Mouse (Mus musculus) CH12.LX (cell line): ENCODE measurements around the gene Padi3. TPM values are rescaled to one million over a fixed set of nuclear protein-coding genes. Genes with fewer than 3 reads are reported as not detected.

Source experiments
- DNase-seq: peaks from one replicate; pipeline ENCODE4 v3.0.0-alpha.2; 2013; ENCODE audit errors: extremely low read depth
- H3K27ac ChIP-seq: 2 replicates; pipeline ENCODE4 v1.5.1; 2012; ENCODE audit warnings: low read depth, mild to moderate bottlenecking, control low read depth, moderate library complexity; ENCODE audit not compliant: insufficient read depth
- H3K27me3 ChIP-seq: replicated peaks from 2 replicates; pipeline ENCODE3; 2012; ENCODE audit warnings: inconsistent platforms
- H3K36me3 ChIP-seq, 2 experiments: replicated peaks in 1 of 2; 2 replicates each; pipeline versions ENCODE3 to v1.6.1; 2012; ENCODE audit warnings: inconsistent platforms in 1 of 2, low read length in 1 of 2, mild to moderate bottlenecking in 1 of 2, mixed read lengths in 1 of 2, moderate library complexity in 1 of 2; ENCODE audit not compliant: control insufficient read depth in 1 of 2, insufficient read depth in 1 of 2
- H3K4me1 ChIP-seq, 2 experiments: 2 replicates each; pipeline ENCODE4 v1.6.1; 2012; ENCODE audit warnings: inconsistent platforms in 1 of 2, moderate library complexity in 1 of 2; ENCODE audit not compliant: insufficient read depth in 2 of 2, control insufficient read depth in 1 of 2
- H3K4me2 ChIP-seq: 2 replicates; pipeline ENCODE4 v1.6.1; 2012; ENCODE audit warnings: low read depth, mild to moderate bottlenecking, control low read depth; ENCODE audit not compliant: poor library complexity, insufficient read depth, severe bottlenecking
- H3K4me3 ChIP-seq, 3 experiments: fragments of 150-350 bp in 1 of 3; sonication (generic) in 1 of 3; replicated peaks in 1 of 3; 2 replicates each; pipeline versions ENCODE3 to v1.5.1; 2011 to 2012; ENCODE audit warnings: low read depth in 2 of 3, low read length in 2 of 3, mild to moderate bottlenecking in 2 of 3, moderate library complexity in 2 of 3, control low read depth in 1 of 3, improper control_type of control experiment in 1 of 3, inconsistent platforms in 1 of 3, mixed read lengths in 1 of 3; ENCODE audit not compliant: poor library complexity in 1 of 3
- H3K79me2 ChIP-seq: replicated peaks from 2 replicates; pipeline ENCODE4 v1.6.1; 2012; ENCODE audit warnings: mild to moderate bottlenecking, moderate library complexity; ENCODE audit not compliant: control insufficient read depth, poor library complexity, insufficient read depth, severe bottlenecking; ENCODE audit errors: extremely low read depth
- H3K9ac ChIP-seq: 2 replicates; pipeline ENCODE4 v1.6.1; 2012; ENCODE audit warnings: low read depth, mild to moderate bottlenecking, control low read depth, moderate library complexity; ENCODE audit not compliant: insufficient read depth
- H3K9me3 ChIP-seq: replicated peaks from 2 replicates; pipeline ENCODE3; 2012; ENCODE audit warnings: low read length, inconsistent platforms, mixed read lengths
- CHD1 ChIP-seq: IDR thresholded peaks from 2 replicates; pipeline ENCODE4 v1.6.1; 2012; ENCODE audit warnings: low read depth, low read length, improper control_type of control experiment, inconsistent platforms
- CHD2 ChIP-seq: IDR thresholded peaks from 2 replicates; pipeline ENCODE4 v1.6.1; 2011; ENCODE audit warnings: low read length, improper control_type of control experiment
- E2F4 ChIP-seq: IDR thresholded peaks from 2 replicates; pipeline ENCODE4 v1.6.1; 2011; ENCODE audit warnings: low read depth, low read length, improper control_type of control experiment; ENCODE audit not compliant: insufficient replicate concordance
- ELF1 ChIP-seq: IDR thresholded peaks from 2 replicates; pipeline ENCODE4 v1.6.1; 2014; ENCODE audit warnings: low read depth, mild to moderate bottlenecking, inconsistent platforms, low read length, improper control_type of control experiment
- EP300 ChIP-seq: IDR thresholded peaks from 2 replicates; pipeline ENCODE4 v1.6.1; 2011; ENCODE audit warnings: low read length, improper control_type of control experiment
- ETS1 ChIP-seq: conservative IDR thresholded peaks from 2 replicates; pipeline ENCODE4 v1.6.1; 2012; ENCODE audit warnings: low read depth, mild to moderate bottlenecking, inconsistent platforms, low read length, improper control_type of control experiment, moderate library complexity
- GABPA ChIP-seq: IDR thresholded peaks from 2 replicates; pipeline ENCODE4 v1.6.1; 2012; ENCODE audit warnings: low read depth, low read length, improper control_type of control experiment, inconsistent platforms; ENCODE audit not compliant: insufficient replicate concordance
- HCFC1 ChIP-seq: IDR thresholded peaks from 2 replicates; pipeline ENCODE4 v1.6.1; 2012; ENCODE audit warnings: low read depth, mild to moderate bottlenecking, inconsistent platforms, low read length, improper control_type of control experiment
- IRF4 ChIP-seq: IDR thresholded peaks from 2 replicates; pipeline ENCODE4 v1.6.1; 2014; ENCODE audit warnings: low read depth, mild to moderate bottlenecking, inconsistent platforms, low read length, improper control_type of control experiment
- JUN ChIP-seq: IDR thresholded peaks from 2 replicates; pipeline ENCODE4 v1.6.1; 2011; ENCODE audit warnings: low read depth, mild to moderate bottlenecking, low read length, improper control_type of control experiment, moderate library complexity; ENCODE audit not compliant: insufficient read depth
- JUND ChIP-seq: conservative IDR thresholded peaks from 2 replicates; pipeline ENCODE4 v1.6.1; 2011; ENCODE audit warnings: low read depth, low read length, improper control_type of control experiment
- KAT2A ChIP-seq: IDR thresholded peaks from 2 replicates; pipeline ENCODE4 v1.6.1; 2012; ENCODE audit warnings: low read length, improper control_type of control experiment, inconsistent platforms; ENCODE audit not compliant: insufficient replicate concordance
- MAFK ChIP-seq: IDR thresholded peaks from 2 replicates; pipeline ENCODE4 v1.6.1; 2011; ENCODE audit warnings: low read length, improper control_type of control experiment; ENCODE audit not compliant: insufficient replicate concordance
- MAZ ChIP-seq: IDR thresholded peaks from 2 replicates; pipeline ENCODE4 v1.6.1; 2012; ENCODE audit warnings: low read depth, mild to moderate bottlenecking, inconsistent platforms, low read length, improper control_type of control experiment, moderate library complexity
- MEF2A ChIP-seq: IDR thresholded peaks from 2 replicates; pipeline ENCODE4 v1.6.1; 2014; ENCODE audit warnings: low read depth, mild to moderate bottlenecking, inconsistent platforms, low read length, improper control_type of control experiment, borderline replicate concordance
- MXI1 ChIP-seq: IDR thresholded peaks from 2 replicates; pipeline ENCODE4 v1.6.1; 2011; ENCODE audit warnings: mild to moderate bottlenecking, low read depth, low read length, improper control_type of control experiment
- MYC ChIP-seq: IDR thresholded peaks from 2 replicates; pipeline ENCODE4 v1.6.1; 2011; ENCODE audit warnings: low read depth, mild to moderate bottlenecking, improper control_type of control experiment, low read length
- NELFE ChIP-seq: IDR thresholded peaks from 2 replicates; pipeline ENCODE4 v1.6.1; 2011; ENCODE audit warnings: low read depth, low read length, improper control_type of control experiment
- POLR2AphosphoS2 ChIP-seq: IDR thresholded peaks from 2 replicates; pipeline ENCODE4 v1.6.1; 2011; ENCODE audit warnings: low read depth, low read length, improper control_type of control experiment
- RAD21 ChIP-seq: IDR thresholded peaks from 2 replicates; pipeline ENCODE4 v1.6.1; 2011; ENCODE audit warnings: low read depth, mild to moderate bottlenecking, low read length, improper control_type of control experiment, moderate library complexity
- RCOR1 ChIP-seq: conservative IDR thresholded peaks from 2 replicates; pipeline ENCODE4 v1.6.1; 2012; ENCODE audit warnings: low read depth, mild to moderate bottlenecking, inconsistent platforms, low read length, improper control_type of control experiment
- SIN3A ChIP-seq: IDR thresholded peaks from 2 replicates; pipeline ENCODE4 v1.6.1; 2012; ENCODE audit warnings: low read length, improper control_type of control experiment, inconsistent platforms
- SMC3 ChIP-seq: IDR thresholded peaks from 2 replicates; pipeline ENCODE4 v1.6.1; 2011; ENCODE audit warnings: low read depth, low read length, improper control_type of control experiment
- USF1 ChIP-seq: IDR thresholded peaks from 2 replicates; pipeline ENCODE4 v1.6.1; 2014; ENCODE audit warnings: low read depth, mild to moderate bottlenecking, inconsistent platforms, low read length, improper control_type of control experiment
- USF2 ChIP-seq: conservative IDR thresholded peaks from 2 replicates; pipeline ENCODE4 v1.6.1; 2011; ENCODE audit warnings: low read depth, low read length, improper control_type of control experiment
- ZC3H11A ChIP-seq: IDR thresholded peaks from 2 replicates; pipeline ENCODE4 v1.6.1; 2012; ENCODE audit warnings: low read depth, mild to moderate bottlenecking, inconsistent platforms, low read length, improper control_type of control experiment
- ZMIZ1 ChIP-seq: IDR thresholded peaks from 2 replicates; pipeline ENCODE4 v1.6.1; 2012; ENCODE audit warnings: low read depth, mild to moderate bottlenecking, inconsistent platforms, low read length, improper control_type of control experiment
- dilution Hi-C: fragments of 300-500 bp; cut with MboI; formaldehyde crosslinking; loops from 2 replicates; pipeline ENCODE4 v1.14.3; 2020; ENCODE audit warnings: low sequenced_read_pairs; ENCODE audit not compliant: extremely low pct_unique_long_range_greater_than_20kb, extremely low pct_ligation_motif_present
- in situ Hi-C: fragments of 300-500 bp; cut with MboI; formaldehyde crosslinking; loops from 3 replicates; pipeline ENCODE4 v1.14.3; 2019; ENCODE audit warnings: low sequenced_read_pairs, low pct_ligation_motif_present, low pct_unique_long_range_greater_than_20kb, mixed read lengths
- polyA plus RNA-seq: library from polyadenylated mRNA; unstranded; fragments of >175 nt; gene quantifications from 2 replicates; pipeline ENCODE4 v1.2.1, GENCODE M21; 2012; ENCODE audit warnings: low read depth; ENCODE audit not compliant: insufficient read length
- total RNA-seq, 2 experiments: library from RNA; depleted of rRNA; stranded (reverse); fragments of 300-350 nt in 1 of 2; fragments of >200 nt in 1 of 2; gene quantifications; 2 replicates each; pipeline ENCODE4 v1.2.3; 2012 to 2014

Padi3 gene
- total and polyA plus RNA-seq, 3 experiments: 0.10 to 0.17 (median 0.11) TPM

- no peak for DNase-seq
- H3K4me2 ChIP-seq: no peak overlapping the region
- dilution Hi-C loops (no loop called here), in situ Hi-C loops (no loop called here)
- no peak for TF ChIP-seq RCOR1
- TF ChIP-seq JUND: no peak
- TF ChIP-seq IRF4: no peak
- TF ChIP-seq MXI1: no peak
- no peak for TF ChIP-seq E2F4
- TF ChIP-seq EP300: no peak
- no peak for TF ChIP-seq ETS1
- TF ChIP-seq ZMIZ1: no peak
- TF ChIP-seq USF1: no peak
- TF ChIP-seq SIN3A: no peak
- TF ChIP-seq CHD2: no peak
- no peak for TF ChIP-seq MAZ
- TF ChIP-seq POLR2AphosphoS2: no peak
- TF ChIP-seq RAD21: no peak
- no peak for TF ChIP-seq MEF2A
- no peak for TF ChIP-seq GABPA
- TF ChIP-seq SMC3: no peak
- TF ChIP-seq MAFK: no peak
- TF ChIP-seq USF2: no peak
- H3K79me2 ChIP-seq: no peaks in the 10 kb centered on the region
- no peaks in the 10 kb centered on the region for H3K36me3 ChIP-seq
- peaks cover under 1 to 3% of the 10 kb centered on the region in 2 experiments; a peak in 1 of 4 replicates for H3K4me1 ChIP-seq
- H3K9ac ChIP-seq: no peak overlapping the region
- H3K4me3 ChIP-seq: no peak overlapping the region
- no peaks in the 10 kb centered on the region for H3K9me3 ChIP-seq
- peaks cover 71% of the 10 kb centered on the region for H3K27me3 ChIP-seq
- no peak overlapping the region for H3K27ac ChIP-seq
Measured at GRCm38 (mm10) chr4:140809118-140809517, 1.3 kb downstream of the Padi3 start.

- DNase-seq: no peak
- Histone ChIP-seq H3K9ac (no peak overlapping the region), H3K27me3 (peaks cover 90% of the 10 kb centered on the region), H3K4me1 (no peaks in the 10 kb centered on the region), H3K9me3 (no peaks in the 10 kb centered on the region), H3K4me3 (no peak overlapping the region), H3K36me3 (no peaks in the 10 kb centered on the region), H3K4me2 (no peak overlapping the region)
- dilution Hi-C loops: no loop called here
- TF ChIP-seq MXI1 (no peak), ZC3H11A (no peak), POLR2AphosphoS2 (no peak), ETS1 (no peak), MYC (no peak), MAFK (no peak), NELFE (no peak), ELF1 (no peak), KAT2A (no peak), CHD1 (no peak), ZMIZ1 (no peak), HCFC1 (no peak), JUN (no peak)
- TF ChIP-seq, all 38 proteins: peak for 0
- in situ Hi-C loops: no loop called here
- Histone ChIP-seq H3K79me2 (no peaks in the 10 kb centered on the region), H3K27ac (no peak overlapping the region)
Measured at GRCm38 (mm10) chr4:140804601-140805000, 5.8 kb downstream of the Padi3 start.
